ENCODE assay signal across 10 mouse cellular contexts in genomic region chr2:168166750-168167460, GRCm38 (mm10). TPM values are rescaled to one million over a fixed set of nuclear protein-coding genes. Genes with fewer than 3 reads are reported as not detected.
A peak's percentile ranks its signal among the peaks of the same experiment; 100 is the strongest.
DNase-seq lines count a peak whose midpoint lies in the region; ATAC-seq and TF ChIP-seq lines count a peak whose summit lies in the region.
"Had no signal": no experiment of that assay in that cellular context is flagged by ENCODE, and none has a peak within 500 bp of the region (broad histone marks: within the 10 kb centered on the region; RNA-seq: fewer than 3 reads in every experiment).

No protein-coding gene starts in this region.

- no peak for DNase-seq in forebrain, embryonic 10.5 days (ENCODE audit: extremely low spot score, low spot score)
- DNase-seq in forebrain, embryonic 14.5 days (ENCODE audit: low spot score) = no peak
- no peak for DNase-seq in spleen, postnatal 36 days (ENCODE audit: low spot score in 2 of 2)
- DNase-seq in frontal cortex, postnatal 36 days (ENCODE audit: low spot score in 2 of 2) = no peak
- no peak for DNase-seq in right cerebral cortex, postnatal 4 days
- DNase-seq: cerebellum, adult 11-12 months had no signal

- H3K9ac ChIP-seq in forebrain, embryonic 14.5 days (ENCODE audit: low read length) = no peak overlapping the region
- H3K9ac ChIP-seq in kidney, embryonic 15.5 days = no peak overlapping the region
- H3K9ac ChIP-seq in lung, embryonic 16.5 days (ENCODE audit: low read length) = no peak overlapping the region
- H3K9ac ChIP-seq: embryonic facial prominence, embryonic 15.5 days had no signal

- TF ChIP-seq CTCF in C2C12 (IDR thresholded peaks at IDR 0.05; ENCODE audit: control insufficient read depth, insufficient read depth, insufficient read length) = no peak

- no peak overlapping the region for H3ac ChIP-seq in C2C12 (ENCODE audit: control insufficient read depth, insufficient read length, low read depth)

- 47% methylated on average over 21 of the region's 21 CpGs for WGBS in forebrain, embryonic 10.5 days
- WGBS in forebrain, embryonic 14.5 days = 52% methylated on average over 21 of the region's 21 CpGs
- 48% methylated on average over 21 of the region's 21 CpGs for WGBS in kidney, embryonic 15.5 days
- WGBS in lung, embryonic 16.5 days = 31% methylated on average over 21 of the region's 21 CpGs

- H3K79me2 ChIP-seq in C2C12 (ENCODE audit: control insufficient read depth, insufficient read depth) = no peaks in the 10 kb centered on the region

- peaks cover 48% of the 10 kb centered on the region for H3K4me1 ChIP-seq in forebrain, embryonic 10.5 days
- peaks cover 9% of the 10 kb centered on the region for H3K4me1 ChIP-seq in forebrain, embryonic 14.5 days (ENCODE audit: control insufficient read depth, insufficient read depth, low read length)
- peaks cover 55% of the 10 kb centered on the region for H3K4me1 ChIP-seq in kidney, embryonic 15.5 days
- H3K4me1 ChIP-seq in lung, embryonic 16.5 days (replicated peaks; ENCODE audit: control insufficient read depth, insufficient read depth, low read length) = peaks cover 35% of the 10 kb centered on the region

- ATAC-seq in forebrain, embryonic 14.5 days = no peak
- ATAC-seq in kidney, embryonic 15.5 days (replicated peaks; ENCODE audit: low FRiP score) = no peak
- ATAC-seq in lung, embryonic 16.5 days (ENCODE audit: low read depth) = 0 out of 2 replicates have a peak, but pooled peaks have one; percentile 11

- H3K36me3 ChIP-seq in forebrain, embryonic 10.5 days (replicated peaks) = no peaks in the 10 kb centered on the region
- H3K36me3 ChIP-seq in forebrain, embryonic 14.5 days (ENCODE audit: control insufficient read depth, insufficient read depth, low read length) = no peaks in the 10 kb centered on the region
- H3K36me3 ChIP-seq in C2C12 (ENCODE audit: control insufficient read depth, insufficient read depth) = no peaks in the 10 kb centered on the region
- H3K36me3 ChIP-seq in kidney, embryonic 15.5 days = no peaks in the 10 kb centered on the region
- H3K36me3 ChIP-seq in lung, embryonic 16.5 days (ENCODE audit: control insufficient read depth, insufficient read depth, low read length) = no peaks in the 10 kb centered on the region
- H3K36me3 ChIP-seq: embryonic facial prominence, embryonic 15.5 days had no signal

- peaks cover 12% of the 10 kb centered on the region for H3K27me3 ChIP-seq in forebrain, embryonic 10.5 days (ENCODE audit: poor library complexity, severe bottlenecking)
- H3K27me3 ChIP-seq in forebrain, embryonic 14.5 days (replicated peaks; ENCODE audit: control insufficient read depth, insufficient read depth, low read length) = no peaks in the 10 kb centered on the region
- H3K27me3 ChIP-seq in C2C12 (ENCODE audit: control insufficient read depth, insufficient read depth, insufficient read length) = no peaks in the 10 kb centered on the region
- H3K27me3 ChIP-seq in kidney, embryonic 15.5 days = no peaks in the 10 kb centered on the region
- no peaks in the 10 kb centered on the region for H3K27me3 ChIP-seq in lung, embryonic 16.5 days (ENCODE audit: control insufficient read depth, insufficient read depth, low read depth, low read length)
- H3K27me3 ChIP-seq: embryonic facial prominence, embryonic 15.5 days had no signal

- no peak overlapping the region for H3K4me2 ChIP-seq in forebrain, embryonic 14.5 days (ENCODE audit: low read length)
- H3K4me2 ChIP-seq in kidney, embryonic 15.5 days = 0 out of 2 replicates have a peak overlapping the region, but pooled peaks have one; percentile 0
- peak overlapping the region; percentile 2; the same call in 1 of the 2 replicates for H3K4me2 ChIP-seq in lung, embryonic 16.5 days (ENCODE audit: low read depth, low read length)
- H3K4me2 ChIP-seq: embryonic facial prominence, embryonic 15.5 days had no signal

- no peak overlapping the region for H3K4me3 ChIP-seq in forebrain, embryonic 10.5 days
- H3K4me3 ChIP-seq in forebrain, embryonic 14.5 days (ENCODE audit: low read depth, low read length) = no peak overlapping the region
- H3K4me3 ChIP-seq in C2C12 (ENCODE audit: insufficient read depth, poor library complexity, severe bottlenecking) = no peak overlapping the region
- H3K4me3 ChIP-seq in kidney, embryonic 15.5 days (replicated peaks) = no peak overlapping the region
- H3K4me3 ChIP-seq in lung, embryonic 16.5 days (ENCODE audit: low read length) = no peak overlapping the region
- H3K4me3 ChIP-seq: embryonic facial prominence, embryonic 15.5 days had no signal

- H3K9me3 ChIP-seq in forebrain, embryonic 10.5 days = no peaks in the 10 kb centered on the region
- H3K9me3 ChIP-seq in forebrain, embryonic 14.5 days (replicated peaks; ENCODE audit: control insufficient read depth, low read length) = no peaks in the 10 kb centered on the region
- H3K9me3 ChIP-seq in kidney, embryonic 15.5 days (replicated peaks) = no peaks in the 10 kb centered on the region
- no peaks in the 10 kb centered on the region for H3K9me3 ChIP-seq in lung, embryonic 16.5 days (ENCODE audit: control insufficient read depth, low read length)
- H3K9me3 ChIP-seq: embryonic facial prominence, embryonic 15.5 days had no signal

- H3K27ac ChIP-seq in forebrain, embryonic 10.5 days = 0 out of 2 replicates have a peak overlapping the region, but pooled peaks have one; percentile 37
- no peak overlapping the region for H3K27ac ChIP-seq in forebrain, embryonic 14.5 days (ENCODE audit: low read depth, low read length)
- peak overlapping the region; percentile 52; the same call in 1 of the 2 replicates for H3K27ac ChIP-seq in kidney, embryonic 15.5 days
- H3K27ac ChIP-seq in lung, embryonic 16.5 days (ENCODE audit: low read length) = no peak overlapping the region
- H3K27ac ChIP-seq: embryonic facial prominence, embryonic 15.5 days had no signal

- H3K79me3 ChIP-seq in C2C12 (ENCODE audit: low read depth) = no peaks in the 10 kb centered on the region

TF ChIP-seq in C2C12, 6 proteins besides CTCF, POLR2A, EP300 and RAD21:
- TF ChIP-seq USF1 (IDR thresholded peaks at IDR 0.05; ENCODE audit: low read depth) = peak; percentile 57
- no peak for TF ChIP-seq MAX (IDR thresholded peaks at IDR 0.05)
- TF ChIP-seq MYOG (IDR thresholded peaks at IDR 0.05; ENCODE audit: control insufficient read depth, extremely low read depth, insufficient read length) = no peak
- TF ChIP-seq MYOD1 (IDR thresholded peaks at IDR 0.05; ENCODE audit: control insufficient read depth, insufficient read length, low read depth) = no peak

RNA-seq across cellular contexts. Expression of gene Adnp, which starts 40.0 kb away (rescaled TPM):
- polyA plus RNA-seq in forebrain, embryonic 10.5 days (2016; fragmentation: Nextera tagmentation; extraction: Ambion mirVana) = 2.4 and 3.7 TPM in 2 replicates
- polyA plus RNA-seq in forebrain, embryonic 14.5 days (2014; fragmentation: Nextera tagmentation; extraction: Ambion mirVana) = 1.6 and 2.0 TPM in 2 replicates
- 7.3 TPM for polyA plus RNA-seq in C2C12 (2012; fragmentation: generic; extraction: Trizol)
- polyA plus RNA-seq in kidney, embryonic 15.5 days (2015; fragmentation: Nextera tagmentation; extraction: Ambion mirVana) = 1.5 and 4.1 TPM in 2 replicates
- polyA plus RNA-seq in lung, embryonic 16.5 days (2015; fragmentation: Nextera tagmentation; extraction: Ambion mirVana) = 1.3 and 1.8 TPM in 2 replicates

Comparison
In these comparisons a context has a peak if more than half of its experiments do, and no peak if none do; other contexts are left out.
1. H3K27ac ChIP-seq: peak in forebrain, embryonic 10.5 days (single experiment) and kidney, embryonic 15.5 days (single experiment); none in forebrain, embryonic 14.5 days (single experiment) and lung, embryonic 16.5 days (single experiment).